Comparison of ENCODE assay signal across 27 mouse cellular contexts in the genomic region with DNA sequence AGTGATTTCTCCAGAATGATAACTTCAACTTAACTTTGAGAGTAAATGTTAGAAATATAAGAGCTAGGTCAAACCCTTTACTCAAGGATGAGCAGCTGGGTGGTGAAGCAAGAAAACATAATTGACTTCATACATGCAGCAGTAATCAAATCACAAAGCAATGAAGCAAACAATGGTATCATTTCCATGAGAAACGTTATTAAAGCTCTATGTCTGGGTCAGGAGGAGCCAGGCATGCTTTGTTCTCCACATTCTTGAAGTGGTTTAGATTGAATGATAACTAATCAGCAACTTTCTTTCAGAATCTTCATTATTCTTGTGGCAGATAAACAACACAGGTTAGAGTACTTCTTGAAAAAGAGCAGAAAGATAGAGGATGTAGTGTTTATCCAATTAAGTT.
"Had no signal": no experiment of that assay in that cellular context is flagged by ENCODE, and none has a peak within 500 bp of the region (broad histone marks: within the 10 kb centered on the region; RNA-seq: fewer than 3 reads in every experiment).

No protein-coding gene starts in this region.

- H3K4me2 ChIP-seq: embryonic facial prominence, embryonic 12.5 days; embryonic facial prominence, embryonic 13.5 days; embryonic facial prominence, embryonic 15.5 days; forebrain, embryonic 12.5 days; forebrain, embryonic 13.5 days; forebrain, embryonic 15.5 days had no signal

- H3K9me3 ChIP-seq: embryonic facial prominence, embryonic 10.5 days; embryonic facial prominence, embryonic 12.5 days; embryonic facial prominence, embryonic 13.5 days; embryonic facial prominence, embryonic 15.5 days; forebrain, embryonic 10.5 days; forebrain, embryonic 12.5 days; forebrain, embryonic 13.5 days; forebrain, embryonic 15.5 days had no signal

- H3K4me1 ChIP-seq: embryonic facial prominence, embryonic 10.5 days; embryonic facial prominence, embryonic 12.5 days; embryonic facial prominence, embryonic 13.5 days; embryonic facial prominence, embryonic 15.5 days; forebrain, embryonic 12.5 days; forebrain, embryonic 15.5 days had no signal

- H3K27me3 ChIP-seq: embryonic facial prominence, embryonic 12.5 days; embryonic facial prominence, embryonic 13.5 days; embryonic facial prominence, embryonic 15.5 days; forebrain, embryonic 12.5 days; forebrain, embryonic 13.5 days; forebrain, embryonic 15.5 days had no signal

- DNase-seq: cerebellum, adult 9-10 months; cerebellum, adult 9-11 months; cerebellum, postnatal 10 days; cerebellum, postnatal 14 days; cerebellum, postnatal 25 days; cerebellum, postnatal 36 days; embryo, embryonic 11 days; forebrain, postnatal 0 days; gastrocnemius, adult 2 months; gastrocnemius, postnatal 10 days; gastrocnemius, postnatal 14 days; gastrocnemius, postnatal 25 days; gastrocnemius, postnatal 36 days; heart, adult 11 months; heart, adult 18-20 months; heart, adult 2 months had no signal

- H3K4me3 ChIP-seq: embryonic facial prominence, embryonic 10.5 days; embryonic facial prominence, embryonic 12.5 days; embryonic facial prominence, embryonic 13.5 days; embryonic facial prominence, embryonic 15.5 days; erythroblast, embryonic 14.5 days; forebrain, embryonic 10.5 days; forebrain, embryonic 12.5 days; forebrain, embryonic 13.5 days; forebrain, embryonic 15.5 days; gastrocnemius, adult 2 months; heart, adult 2 months had no signal

- ATAC-seq: forebrain, embryonic 13.5 days; forebrain, embryonic 14.5 days; forebrain, embryonic 15.5 days; forebrain, embryonic 16.5 days; forebrain, postnatal 0 days had no signal

- H3K27ac ChIP-seq: embryonic facial prominence, embryonic 10.5 days; embryonic facial prominence, embryonic 12.5 days; embryonic facial prominence, embryonic 13.5 days; embryonic facial prominence, embryonic 15.5 days; forebrain, embryonic 10.5 days; forebrain, embryonic 12.5 days; forebrain, embryonic 13.5 days; forebrain, embryonic 15.5 days; gastrocnemius, adult 2 months; heart, adult 2 months had no signal

- H3K36me3 ChIP-seq: embryonic facial prominence, embryonic 10.5 days; embryonic facial prominence, embryonic 12.5 days; embryonic facial prominence, embryonic 13.5 days; embryonic facial prominence, embryonic 15.5 days; forebrain, embryonic 10.5 days; forebrain, embryonic 12.5 days; forebrain, embryonic 15.5 days had no signal

- H3K9ac ChIP-seq: embryonic facial prominence, embryonic 12.5 days; embryonic facial prominence, embryonic 13.5 days; embryonic facial prominence, embryonic 15.5 days; forebrain, embryonic 12.5 days; forebrain, embryonic 13.5 days; forebrain, embryonic 15.5 days; forebrain, postnatal 0 days had no signal
